ENCODE assay signal across 8 mouse cellular contexts in the genomic region with DNA sequence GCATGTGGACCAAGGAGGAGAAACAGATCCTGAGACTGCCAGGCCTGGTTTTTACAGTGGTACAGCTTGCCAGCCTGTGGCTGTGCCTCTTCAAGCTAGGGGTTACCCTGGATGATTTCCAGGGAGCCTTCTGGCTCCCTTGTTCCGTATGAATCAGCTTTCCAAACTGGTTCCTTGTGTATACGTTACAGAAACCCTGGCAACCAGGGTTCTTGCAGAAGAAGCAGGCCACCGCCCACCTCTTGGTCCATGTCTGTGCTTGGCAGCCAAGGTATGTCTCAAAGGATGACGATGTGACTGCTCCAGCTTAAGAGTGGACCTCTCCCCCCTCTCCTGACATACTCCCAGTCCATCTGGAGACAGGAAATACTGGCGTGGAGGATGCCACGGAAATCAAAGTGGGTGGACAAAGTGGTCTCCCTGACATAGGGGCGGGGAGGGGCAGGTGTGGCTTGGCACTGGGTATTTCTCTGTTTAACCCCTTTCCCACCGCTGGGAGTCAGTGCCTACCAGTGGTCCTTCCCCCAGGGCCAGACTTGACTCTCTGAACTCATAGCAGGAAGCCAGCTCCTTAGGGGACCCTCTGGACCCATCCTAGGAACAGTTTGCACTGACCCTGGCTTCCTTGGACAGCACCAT. TPM values are rescaled to one million over a fixed set of nuclear protein-coding genes. Genes with fewer than 3 reads are reported as not detected.
A peak's percentile ranks its signal among the peaks of the same experiment; 100 is the strongest.
DNase-seq lines count a peak whose midpoint lies in the region; ATAC-seq and TF ChIP-seq lines count a peak whose summit lies in the region.

No protein-coding gene starts in this region.

- no peaks in the 10 kb centered on the region for H3K36me3 ChIP-seq in hindbrain, embryonic 16.5 days (ENCODE audit: control insufficient read depth, insufficient read depth, low read length)
- no peaks in the 10 kb centered on the region for H3K36me3 ChIP-seq in stomach, postnatal 0 days (ENCODE audit: control insufficient read depth, insufficient read depth, low read length)

- peak overlapping the region; percentile 78 for H3K27ac ChIP-seq in hindbrain, embryonic 16.5 days (ENCODE audit: low read depth, low read length)
- peak overlapping the region; percentile 98 for H3K27ac ChIP-seq in stomach, postnatal 0 days (replicated peaks)

- peak; percentile 30; the same call in 1 of the 2 replicates for TF ChIP-seq CTCF in stomach, postnatal 0 days (IDR thresholded peaks at IDR 0.05; ENCODE audit: low read depth)

- WGBS in hindbrain, embryonic 16.5 days, result 15% methylated on average over 8 of the region's 8 CpGs
- 3% methylated on average over 8 of the region's 8 CpGs for WGBS in stomach, postnatal 0 days

- H3K27me3 ChIP-seq in hindbrain, embryonic 16.5 days (replicated peaks; ENCODE audit: control insufficient read depth, insufficient read depth, low read length), result no peaks in the 10 kb centered on the region
- no peaks in the 10 kb centered on the region for H3K27me3 ChIP-seq in stomach, postnatal 0 days (ENCODE audit: control insufficient read depth, insufficient read depth, low read length)

- peak overlapping the region; percentile 83 for H3K4me3 ChIP-seq in hindbrain, embryonic 16.5 days (ENCODE audit: low read length)
- H3K4me3 ChIP-seq in stomach, postnatal 0 days (ENCODE audit: low read depth, low read length), result peak overlapping the region; percentile 72

- peak; percentile 42 for ATAC-seq in frontal cortex, adult (ENCODE audit: low TSS enrichment)
- ATAC-seq in hindbrain, embryonic 16.5 days, result peak; percentile 5; the same call in 1 of the 2 replicates
- peak; percentile 1; the same call in 1 of the 2 replicates for ATAC-seq in megakaryocyte progenitor cell, adult 5-6 weeks (replicated peaks; ENCODE audit: poor library complexity)
- peak; percentile 51 for ATAC-seq in stomach, postnatal 0 days (ENCODE audit: low FRiP score, low TSS enrichment)

- peaks cover 39% of the 10 kb centered on the region for H3K4me1 ChIP-seq in hindbrain, embryonic 16.5 days (ENCODE audit: control insufficient read depth, insufficient read depth, low read depth, low read length)
- H3K4me1 ChIP-seq in stomach, postnatal 0 days (replicated peaks; ENCODE audit: control insufficient read depth, insufficient read depth), result peaks cover 32% of the 10 kb centered on the region

- H3K9me3 ChIP-seq in hindbrain, embryonic 16.5 days (ENCODE audit: control insufficient read depth, low read length), result no peaks in the 10 kb centered on the region
- H3K9me3 ChIP-seq in stomach, postnatal 0 days (ENCODE audit: control insufficient read depth, low read length), result no peaks in the 10 kb centered on the region

- peak overlapping the region; percentile 88 for H3K4me2 ChIP-seq in hindbrain, embryonic 16.5 days (ENCODE audit: low read length)
- H3K4me2 ChIP-seq in stomach, postnatal 0 days (replicated peaks; ENCODE audit: low read depth), result peak overlapping the region; percentile 77

- H3K9ac ChIP-seq in hindbrain, embryonic 16.5 days (ENCODE audit: low read depth, low read length), result peak overlapping the region; percentile 76
- peak overlapping the region; percentile 82 for H3K9ac ChIP-seq in stomach, postnatal 0 days (ENCODE audit: low read length)

- intact Hi-C loops in left cerebral cortex, postnatal 25 days (cut with DNase I), result no loop called here

- peak; percentile 18 for DNase-seq in embryo, embryonic 10 days (ENCODE audit: low spot score)
- DNase-seq in embryo, embryonic 10.5 days (ENCODE audit: low spot score), result no peak
- DNase-seq in cerebellum, adult 11-12 months, result peak; percentile 77
- peak; percentile 65 to 91 for DNase-seq in left cerebral cortex, postnatal 25 days (ENCODE audit: low spot score in 2 of 2)
- peak; percentile 84 for DNase-seq in stomach, postnatal 0 days (ENCODE audit: low spot score)

- TF ChIP-seq EP300 in stomach, postnatal 0 days (optimal IDR thresholded peaks at IDR 0.05), result peak; percentile 64

RNA-seq across cellular contexts. Expression of a gene that starts 0.8 kb away (rescaled TPM):
- 5.0 and 5.8 TPM in 2 replicates for polyA plus RNA-seq in hindbrain, embryonic 16.5 days (2015; fragmentation: Nextera tagmentation; extraction: Ambion mirVana)
- total RNA-seq in left cerebral cortex, postnatal 25 days (2021), result 10 to 100 TPM; 25.3 to 30.0 TPM
- total RNA-seq in megakaryocyte progenitor cell, adult 5-6 weeks (2015), result 7.0 and 7.8 TPM in 2 replicates
- 4.0 and 4.4 TPM in 2 replicates for total RNA-seq in megakaryocyte progenitor cell, adult 5-6 weeks (2017)
- polyA plus RNA-seq in stomach, postnatal 0 days (2015; fragmentation: Nextera tagmentation; extraction: Ambion mirVana), result 2.4 and 2.8 TPM in 2 replicates

RNA-seq across cellular contexts. Expression of a gene that starts 36.1 kb away (rescaled TPM):
- polyA plus RNA-seq in hindbrain, embryonic 16.5 days (2015; fragmentation: Nextera tagmentation; extraction: Ambion mirVana), result 10.4 TPM in 2 replicates
- total RNA-seq in left cerebral cortex, postnatal 25 days (2021), result 10 to 100 TPM; 15.5 to 15.8 TPM
- total RNA-seq in megakaryocyte progenitor cell, adult 5-6 weeks (2015), result 3.1 and 4.9 TPM in 2 replicates
- 3.3 and 5.3 TPM in 2 replicates for total RNA-seq in megakaryocyte progenitor cell, adult 5-6 weeks (2017)
- polyA plus RNA-seq in stomach, postnatal 0 days (2015; fragmentation: Nextera tagmentation; extraction: Ambion mirVana), result 3.0 and 3.1 TPM in 2 replicates

RNA-seq across cellular contexts. Expression of a gene that starts 44.5 kb away (rescaled TPM):
- polyA plus RNA-seq in hindbrain, embryonic 16.5 days (2015; fragmentation: Nextera tagmentation; extraction: Ambion mirVana), result 138 and 150 TPM in 2 replicates
- total RNA-seq in left cerebral cortex, postnatal 25 days (2021), result 10 to 100 TPM; 12.4 to 13.1 TPM
- total RNA-seq in megakaryocyte progenitor cell, adult 5-6 weeks (2015), result 34.4 and 35.4 TPM in 2 replicates
- total RNA-seq in megakaryocyte progenitor cell, adult 5-6 weeks (2017), result 30.4 and 39.6 TPM in 2 replicates
- polyA plus RNA-seq in stomach, postnatal 0 days (2015; fragmentation: Nextera tagmentation; extraction: Ambion mirVana), result 40.7 and 43.1 TPM in 2 replicates

RNA-seq across cellular contexts. Expression of a gene that starts 59.7 kb away (rescaled TPM):
- polyA plus RNA-seq in hindbrain, embryonic 16.5 days (2015; fragmentation: Nextera tagmentation; extraction: Ambion mirVana), result 140 and 145 TPM in 2 replicates
- 10 to 100 TPM; 59.7 to 61.7 TPM for total RNA-seq in left cerebral cortex, postnatal 25 days (2021)
- total RNA-seq in megakaryocyte progenitor cell, adult 5-6 weeks (2015), result 71.6 and 91.4 TPM in 2 replicates
- 120 and 137 TPM in 2 replicates for total RNA-seq in megakaryocyte progenitor cell, adult 5-6 weeks (2017)
- polyA plus RNA-seq in stomach, postnatal 0 days (2015; fragmentation: Nextera tagmentation; extraction: Ambion mirVana), result 58.1 and 60.1 TPM in 2 replicates

Comparison
In these comparisons a context has a peak if more than half of its experiments do, and no peak if none do; other contexts are left out.
1. ATAC-seq: peak in every context shown above with its lines; median percentile 51 in stomach, postnatal 0 days; 42 in frontal cortex, adult; 5 in hindbrain, embryonic 16.5 days; 1 in megakaryocyte progenitor cell, adult 5-6 weeks.